Mouse (Mus musculus) myocyte (in vitro differentiated cells): ENCODE measurements around the gene 1700092M07Rik.

Experiments used
- CEBPB ChIP-seq: IDR thresholded peaks from 2 replicates; pipeline ENCODE4 v1.6.1; 2011; ENCODE audit warnings: mild to moderate bottlenecking, moderate library complexity; ENCODE audit not compliant: poor library complexity, insufficient read depth, severe bottlenecking
- MYOD1 ChIP-seq, 3 experiments: IDR thresholded peaks; one replicate each; pipeline ENCODE4 v1.6.1; 2011; ENCODE audit warnings: control low read depth in 2 of 3, low read depth in 2 of 3, mild to moderate bottlenecking in 2 of 3, moderate library complexity in 1 of 3; ENCODE audit not compliant: insufficient read length in 2 of 3, control insufficient read depth in 1 of 3
- MYOG ChIP-seq, 3 experiments: IDR thresholded peaks; one replicate each; pipeline ENCODE4 v1.6.1; 2011; ENCODE audit warnings: control low read depth in 2 of 3, low read depth in 2 of 3, mild to moderate bottlenecking in 2 of 3; ENCODE audit not compliant: insufficient read length in 2 of 3, control insufficient read depth in 1 of 3, insufficient read depth in 1 of 3
- POLR2A ChIP-seq: IDR thresholded peaks from one replicate; pipeline ENCODE4 v1.6.1; 2011; ENCODE audit warnings: low read depth, mild to moderate bottlenecking, control low read depth, moderate library complexity; ENCODE audit not compliant: insufficient read length
- POLR2AphosphoS2 ChIP-seq: IDR thresholded peaks from one replicate; pipeline ENCODE4 v1.6.1; 2011; ENCODE audit warnings: low read depth, control low read depth; ENCODE audit not compliant: insufficient read length
- SRF ChIP-seq: IDR thresholded peaks from one replicate; pipeline ENCODE4 v1.6.1; 2011; ENCODE audit warnings: low read depth; ENCODE audit not compliant: control insufficient read depth, insufficient read length
- TCF12 ChIP-seq: IDR thresholded peaks from one replicate; pipeline ENCODE4 v1.6.1; 2011; ENCODE audit warnings: mild to moderate bottlenecking, control low read depth; ENCODE audit not compliant: poor library complexity, insufficient read depth, severe bottlenecking
- TCF3 ChIP-seq: IDR thresholded peaks from one replicate; pipeline ENCODE4 v1.6.1; 2011; ENCODE audit warnings: low read depth, control low read depth; ENCODE audit not compliant: insufficient read length

DNA sequence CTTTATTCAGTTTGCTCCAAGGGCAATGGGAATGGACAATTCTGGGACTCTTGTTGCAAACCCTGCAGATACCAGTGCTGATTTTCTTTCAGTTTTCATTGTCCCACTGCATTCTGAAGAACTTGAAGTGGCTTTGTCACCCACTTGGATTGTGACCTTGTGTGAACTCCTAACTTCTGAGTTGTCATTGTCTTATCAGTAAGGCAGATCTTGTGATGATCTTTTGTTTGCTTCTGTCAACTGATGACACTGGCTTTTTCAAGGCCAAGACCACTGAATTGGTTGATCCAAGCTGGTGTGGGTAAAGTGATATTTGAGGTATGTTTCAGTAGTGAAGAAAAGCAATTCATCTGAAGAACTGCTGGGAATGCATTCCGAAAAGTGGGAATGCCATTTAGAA is 4.9 kb downstream of the 1700092M07Rik start:
- TF ChIP-seq POLR2A, result no peak
- TF ChIP-seq MYOG (IDR thresholded peaks at IDR 0.05; ENCODE audit: control insufficient read depth in 1 of 3, insufficient read depth in 1 of 3, insufficient read length in 2 of 3, low read depth in 2 of 3), result no peak
- TF ChIP-seq TCF12, result no peak
- TF ChIP-seq SRF, result no peak
- TF ChIP-seq POLR2AphosphoS2, result no peak
- TF ChIP-seq CEBPB, result no peak
- no peak for TF ChIP-seq MYOD1 (IDR thresholded peaks at IDR 0.05; ENCODE audit: control insufficient read depth in 1 of 3, insufficient read length in 2 of 3, low read depth in 2 of 3)
- TF ChIP-seq TCF3, result no peak
